Mouse (Mus musculus): ENCODE measurements around the gene Skp1a.
"Not testable (repeated sequence)": the region's sequence is repeated elsewhere in the genome, so short reads cannot be mapped to it uniquely, and the experiment has no call there.

The Skp1a gene

GRCm38 (mm10) chr11:52231606-52232541 lies at the start of gene Skp1a:
TSS of gene Skp1a (plus strand) at chr11:52231995.
- DNase-seq (ENCODE audit: low spot score): peak; percentile 83

DNA sequence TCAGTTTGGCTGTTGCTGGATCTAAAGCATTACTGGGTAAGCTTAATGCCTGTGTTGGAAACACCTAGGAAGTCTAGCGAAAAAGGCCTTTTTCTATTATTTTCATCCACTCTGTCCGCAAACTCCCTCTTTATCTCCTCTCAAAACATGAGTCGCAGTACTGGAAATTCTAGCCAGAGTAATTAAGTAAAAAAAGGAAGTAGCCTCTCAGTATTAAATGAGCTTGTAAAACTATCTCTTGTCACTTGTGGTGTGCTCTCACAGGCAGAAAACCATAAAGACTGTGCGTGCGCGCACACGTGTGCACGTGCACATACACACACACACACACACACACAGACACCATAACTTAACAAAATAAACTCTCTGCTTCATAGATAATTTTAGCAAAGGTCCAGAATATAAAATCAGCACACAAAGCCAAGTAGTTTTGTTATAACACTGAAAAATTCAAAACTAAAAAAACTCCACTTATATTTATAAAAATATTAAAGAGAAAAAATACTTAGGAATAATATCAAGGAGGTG lies 35.2 kb upstream of the Skp1a start:
- DNase-seq (ENCODE audit: low spot score): not testable (repeated sequence)

DNA sequence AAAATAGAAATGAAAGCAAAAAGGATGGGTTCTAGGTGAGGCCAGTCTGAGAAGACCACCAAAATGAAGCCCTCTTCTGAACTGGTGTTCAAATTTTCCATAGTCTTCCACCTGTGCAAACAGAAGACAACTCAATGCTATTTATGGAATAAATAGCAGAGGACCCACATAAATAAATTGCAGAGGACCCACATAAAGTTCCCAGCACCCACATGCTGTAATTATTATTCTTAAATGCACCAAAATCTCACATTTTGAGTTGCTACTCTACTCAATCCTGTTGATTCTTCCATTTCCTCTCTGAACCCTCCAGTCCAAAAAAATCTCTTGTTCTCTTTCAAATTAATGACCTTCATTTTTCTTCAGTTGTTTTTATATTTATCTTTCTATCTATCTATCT lies 17.9 kb upstream of the Skp1a start, which contains the start of gene Olfr1371:
TSS of gene Olfr1371 (minus strand) at position 101 of the 400 bp plus-strand sequence.
- no peak for DNase-seq (ENCODE audit: low spot score)

GRCm38 (mm10) chr11:52220282-52220681 lies 11.5 kb upstream of the Skp1a start:
- DNase-seq (ENCODE audit: low spot score): no peak

DNA sequence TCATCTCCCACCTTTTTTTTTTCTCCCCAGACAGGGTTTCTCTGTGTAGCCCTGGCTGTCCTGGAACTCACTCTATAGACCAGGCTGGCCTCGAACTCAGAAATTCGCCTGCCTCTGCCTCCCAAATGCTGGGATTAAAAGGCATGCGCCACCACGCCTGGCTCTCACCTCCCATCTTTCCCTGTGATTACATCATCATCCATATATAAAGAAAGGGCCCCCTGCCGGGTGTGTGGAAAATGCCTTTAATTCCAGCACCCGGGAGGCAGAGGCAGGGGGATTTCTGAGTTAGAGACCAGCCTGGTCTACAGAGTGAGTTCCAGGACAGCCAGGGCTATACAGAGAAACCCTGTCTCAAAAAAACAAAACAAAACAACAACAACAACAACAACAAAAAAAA lies 9.9 kb upstream of the Skp1a start:
- not testable (repeated sequence) for DNase-seq (ENCODE audit: low spot score)

DNA sequence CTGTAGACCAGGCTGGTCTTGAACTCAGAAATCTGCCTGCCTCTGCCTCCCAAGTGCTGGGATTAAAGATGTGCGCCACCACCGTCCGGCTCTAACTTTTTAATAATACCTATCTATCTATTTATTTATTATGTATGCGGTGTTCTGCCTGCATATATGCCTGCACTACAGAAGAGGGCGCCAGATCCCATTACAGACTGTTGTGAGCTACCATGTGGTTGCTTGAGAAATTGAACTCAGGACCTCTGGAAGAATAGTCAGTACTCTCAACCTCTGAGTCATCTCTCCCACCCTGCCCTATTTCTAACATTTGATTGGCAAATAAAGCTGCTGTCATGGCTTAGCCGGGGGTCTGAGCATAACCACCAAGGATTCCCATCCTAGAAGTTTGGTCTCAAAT lies 8.9 kb upstream of the Skp1a start:
- no peak for DNase-seq (ENCODE audit: low spot score)

DNA sequence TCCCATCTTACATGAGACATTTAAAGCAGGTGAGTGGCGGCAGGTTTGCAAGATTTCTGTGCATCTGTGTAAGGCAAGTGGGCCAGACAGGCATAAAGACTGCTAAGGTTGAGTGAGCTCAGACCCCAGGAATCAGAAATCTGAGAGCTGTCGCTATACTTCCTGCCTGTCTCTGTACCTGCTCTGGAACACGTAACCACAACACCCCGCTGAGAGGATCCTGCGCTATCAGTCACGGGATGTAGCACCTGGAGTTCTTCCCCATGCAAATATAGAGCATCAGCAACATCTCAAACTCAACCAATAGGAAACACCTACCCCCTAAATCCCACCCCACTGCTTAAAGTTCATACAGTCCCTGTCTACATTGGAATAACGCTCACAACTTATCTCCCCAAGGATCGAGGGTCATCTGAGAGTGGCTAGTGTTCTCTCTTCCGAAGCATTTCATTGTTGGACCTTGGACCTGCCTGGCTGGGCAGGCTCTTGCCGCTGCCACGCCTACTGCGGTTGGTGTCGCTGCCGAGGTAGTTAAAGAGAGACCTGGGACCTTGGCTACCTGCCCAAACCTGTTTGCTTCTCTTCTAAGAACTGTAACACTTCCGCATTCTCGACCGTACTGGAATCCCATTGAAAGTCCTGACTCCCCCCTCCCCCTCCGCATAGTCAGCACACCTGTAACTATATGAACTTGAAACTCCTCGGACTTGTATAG lies 7.7 kb upstream of the Skp1a start:
- no peak for DNase-seq (ENCODE audit: low spot score)

DNA sequence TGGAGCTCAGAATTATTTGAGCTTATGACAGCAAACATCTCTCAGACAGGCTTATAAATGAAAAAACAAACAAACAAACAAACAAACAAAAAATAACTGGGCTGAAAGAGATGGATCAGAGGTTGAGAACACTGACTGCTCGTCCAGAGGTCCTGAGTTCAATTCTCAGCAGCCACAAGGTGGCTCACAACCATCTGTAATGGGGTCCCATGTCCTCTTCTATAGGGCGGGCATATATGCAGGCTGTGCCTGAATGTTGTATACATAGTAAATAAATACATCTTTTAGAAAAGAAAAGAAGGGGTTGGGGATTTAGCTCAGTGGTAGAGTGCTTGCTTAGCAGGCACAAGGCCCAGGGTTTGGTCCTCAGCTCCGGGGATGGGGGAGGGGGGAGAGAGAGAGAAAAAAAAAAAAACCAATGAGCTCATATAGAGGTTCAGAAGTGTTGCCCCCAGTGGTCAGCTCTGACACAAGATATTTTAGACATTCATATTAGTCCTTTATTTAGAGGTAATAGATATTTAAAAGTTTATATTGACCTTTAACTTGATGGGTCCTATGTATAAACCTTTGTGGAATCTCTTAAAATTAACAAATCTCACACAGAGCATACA lies 5.7 kb upstream of the Skp1a start:
- no peak for DNase-seq (ENCODE audit: low spot score)

DNA sequence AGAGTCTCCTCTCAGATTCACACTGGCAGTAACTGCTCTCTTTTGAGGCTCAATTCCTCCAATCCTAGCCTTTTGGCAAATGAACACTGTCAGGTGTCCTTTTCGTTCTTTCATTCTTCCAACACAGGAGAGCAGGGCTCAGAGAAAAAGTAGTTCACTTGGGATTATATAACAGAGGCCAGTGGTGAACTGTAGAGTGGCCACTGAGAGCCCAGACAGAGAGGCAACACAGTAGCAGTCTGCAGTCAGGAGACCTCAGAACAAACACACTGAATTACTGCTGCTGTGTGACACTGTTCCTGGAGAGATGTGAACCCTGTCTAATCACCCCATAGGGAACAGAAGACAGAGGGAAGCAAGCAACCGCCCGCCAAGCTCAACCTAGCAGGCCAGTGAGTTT lies 4.7 kb upstream of the Skp1a start:
- DNase-seq (ENCODE audit: low spot score): no peak

- DNase-seq (ENCODE audit: low spot score): no peak
Measured at GRCm38 (mm10) chr11:52227466-52228226, 4.1 kb upstream of the Skp1a start.

DNA sequence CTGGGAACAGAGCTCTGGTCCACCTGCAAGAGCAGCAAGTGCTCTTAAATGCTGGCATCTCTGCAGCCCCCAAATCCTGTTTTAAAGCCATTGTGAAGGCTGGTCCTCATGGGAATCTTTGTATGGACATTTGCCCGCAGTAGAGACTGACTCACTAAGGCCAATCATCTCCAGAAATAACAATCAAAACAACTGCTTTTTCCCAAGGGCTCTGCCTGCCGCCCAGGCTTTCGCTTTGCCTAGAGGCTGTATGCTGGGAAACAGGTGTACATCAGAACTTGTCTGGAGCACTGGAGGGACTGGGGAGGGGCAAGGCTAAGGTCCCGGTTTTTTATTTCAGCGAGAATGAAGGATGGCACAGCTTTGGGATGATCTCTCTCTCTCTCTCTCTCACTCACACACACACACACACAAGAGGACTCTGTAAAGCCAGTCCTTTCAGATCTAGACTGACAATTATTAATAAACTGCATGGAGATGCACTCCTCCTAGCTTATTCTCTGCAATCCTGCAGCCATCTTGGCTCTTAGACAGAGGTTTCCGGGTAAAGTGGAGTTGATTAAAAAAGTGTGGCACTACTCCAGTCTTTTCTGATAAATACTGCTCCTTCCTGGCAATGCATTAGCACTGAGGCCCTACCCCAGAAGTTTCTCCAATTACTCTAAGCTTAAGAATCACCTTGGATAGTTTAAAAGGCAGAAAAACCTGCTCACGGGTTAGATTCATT lies 2.9 kb upstream of the Skp1a start:
- no peak for DNase-seq (ENCODE audit: low spot score)

- DNase-seq (ENCODE audit: low spot score): no peak
Measured at GRCm38 (mm10) chr11:52230694-52231093, 1.1 kb upstream of the Skp1a start.

GRCm38 (mm10) chr11:52233043-52233653 lies 1.4 kb downstream of the Skp1a start:
- DNase-seq (ENCODE audit: low spot score): no peak

- DNase-seq (ENCODE audit: low spot score): no peak
Measured at GRCm38 (mm10) chr11:52233906-52234305, 2.1 kb downstream of the Skp1a start.

DNA sequence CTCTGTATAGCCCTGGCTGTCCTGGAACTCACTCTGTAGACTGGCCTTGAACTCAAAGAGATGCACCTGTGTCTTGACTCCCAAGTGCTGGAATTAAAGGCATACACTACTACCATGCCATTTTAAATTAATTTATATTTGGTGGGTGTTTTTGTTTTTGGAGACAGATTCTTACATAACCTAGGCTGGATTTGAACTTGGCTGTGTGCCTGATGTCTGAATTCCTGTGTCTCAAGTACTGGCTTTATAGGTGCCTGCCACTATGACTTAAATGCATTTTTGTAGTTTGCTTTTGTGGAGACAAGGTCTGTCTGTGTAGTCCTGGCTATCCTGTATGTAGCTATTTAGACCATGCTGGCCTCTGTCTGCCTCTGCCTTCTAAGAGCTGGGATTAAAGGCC lies 2.7 kb downstream of the Skp1a start:
- DNase-seq (ENCODE audit: low spot score): no peak

DNA sequence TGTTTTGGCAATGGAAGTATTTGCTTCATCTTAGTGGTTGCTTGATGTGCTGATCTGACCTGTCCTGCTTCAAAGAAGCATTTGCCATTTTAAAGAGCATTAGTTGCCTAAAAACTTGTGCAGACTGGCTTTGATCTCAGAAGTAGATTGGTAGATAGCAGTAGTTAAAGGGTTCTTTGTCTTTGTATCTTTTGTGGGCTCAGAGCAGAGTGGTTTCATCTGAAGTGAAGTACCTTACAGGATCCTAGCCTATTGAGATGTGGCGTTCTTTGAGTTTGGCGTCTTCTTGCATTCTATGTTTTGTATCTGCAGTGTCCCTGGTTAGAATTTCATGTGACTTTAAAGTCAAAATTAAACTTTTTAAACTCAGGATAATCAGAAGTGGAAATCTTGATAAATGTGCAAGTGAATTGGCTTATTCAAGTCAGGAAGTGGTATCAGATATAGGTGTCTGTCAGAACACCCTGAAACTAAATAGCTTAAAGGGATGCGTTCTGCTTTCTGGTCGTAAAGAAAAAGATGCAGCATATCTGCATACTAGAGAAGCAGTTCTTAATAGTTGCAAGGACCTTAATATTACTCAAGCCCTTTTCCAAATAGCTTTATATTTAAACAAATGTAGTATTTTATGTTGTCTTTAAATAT lies 9.2 kb downstream of the Skp1a start:
- no peak for DNase-seq (ENCODE audit: low spot score)

- DNase-seq (ENCODE audit: low spot score): no peak
Measured at GRCm38 (mm10) chr11:52249452-52249851, 17.7 kb downstream of the Skp1a start.

DNA sequence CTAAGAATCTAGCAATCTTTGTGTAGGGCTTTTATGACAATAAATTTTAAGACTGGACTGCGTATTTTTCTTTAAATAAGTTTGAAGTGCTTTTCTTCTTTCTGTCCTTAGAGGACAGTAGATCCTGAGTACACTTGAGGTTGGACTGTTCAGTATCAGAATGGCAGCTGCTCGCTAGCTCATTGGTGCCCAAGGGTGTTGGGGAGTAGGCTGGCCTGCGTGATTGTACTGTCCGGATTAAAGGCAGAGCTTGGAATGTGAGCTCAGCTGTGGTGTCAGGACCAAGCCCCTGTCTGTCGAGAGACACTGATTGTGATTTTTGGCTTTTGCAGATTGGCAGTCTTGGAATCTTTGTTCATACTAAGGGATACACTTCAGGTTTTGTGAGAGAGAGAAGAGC lies 20.0 kb downstream of the Skp1a start:
- DNase-seq (ENCODE audit: low spot score): no peak

DNA sequence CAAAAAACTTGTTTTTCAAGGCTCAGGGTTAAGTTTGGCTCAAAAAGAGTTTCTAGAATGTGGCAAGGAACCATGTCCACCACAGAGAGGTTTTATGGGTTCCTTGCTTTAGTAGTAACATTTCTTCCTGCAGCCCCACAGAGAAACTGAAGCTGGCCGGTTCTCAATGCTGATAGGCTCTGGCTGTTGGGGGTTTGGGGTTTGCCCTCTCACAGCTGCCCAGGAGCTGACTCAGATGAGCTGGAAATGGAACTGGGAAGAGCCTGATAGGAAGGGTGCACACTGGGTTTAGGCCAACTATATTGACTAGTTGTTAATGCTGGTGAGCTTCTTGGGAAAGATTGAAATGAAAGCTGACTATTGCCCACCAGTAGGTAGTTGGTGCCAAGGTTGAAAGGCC lies 20.9 kb downstream of the Skp1a start:
- DNase-seq (ENCODE audit: low spot score): no peak

All from urinary bladder, postnatal 10 days (tissue).